Mouse (Mus musculus): Measurements from ENCODE around the gene Mroh2a. TPM values are rescaled to one million over a fixed set of nuclear protein-coding genes. Genes with fewer than 3 reads are reported as not detected.
A peak's percentile ranks its signal among the peaks of the same experiment; 100 is the strongest.

The Mroh2a gene
- polyA plus RNA-seq (2015; fragmentation: Nextera tagmentation; extraction: Ambion mirVana) = 1.6 and 2.2 TPM in 2 replicates

DNA sequence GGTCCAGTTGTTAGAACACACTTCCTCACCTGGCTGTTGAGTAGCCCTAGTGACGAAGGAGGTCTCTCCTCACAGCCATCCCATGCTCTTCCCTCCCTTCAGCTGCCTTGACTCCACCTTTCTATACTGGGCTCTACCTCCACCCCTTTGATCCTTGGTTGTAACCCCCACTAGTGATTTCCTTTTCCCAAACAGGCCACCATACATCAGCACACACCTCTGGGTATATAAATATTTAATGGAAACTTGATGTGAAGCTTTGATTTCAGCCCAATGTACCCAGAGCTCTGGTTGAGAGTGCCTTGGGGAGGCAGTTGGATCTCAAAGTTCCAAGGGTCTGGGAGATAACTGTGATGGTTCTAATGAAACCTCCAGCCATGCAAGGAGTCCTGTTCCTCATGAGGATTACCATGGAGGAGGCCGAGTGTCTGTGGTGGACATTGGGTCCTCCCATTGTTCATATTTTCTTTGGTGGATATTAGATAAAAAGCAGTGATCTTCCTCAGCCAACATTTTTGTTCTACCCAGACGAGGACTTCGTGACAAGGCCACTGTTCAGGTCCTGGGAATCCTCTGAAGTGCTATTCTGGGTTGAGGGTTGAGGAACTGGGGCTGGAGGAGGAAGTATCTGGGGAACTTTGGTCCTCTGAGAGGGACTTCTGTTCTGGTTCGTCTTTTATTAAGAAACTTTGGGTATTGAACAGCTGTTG, at the start of gene Mroh2a:
Gene Mroh2a, plus strand, starts transcription at position 317 of the 710 bp plus-strand sequence.
- Histone ChIP-seq H3K27ac (no peak within 1 kb of the TSS), H3K4me3 (no peak within 1 kb of the TSS), H3K9ac (no peak within 1 kb of the TSS), H3K27me3 (no peaks in the 10 kb centered on the region), H3K36me3 (no peaks in the 10 kb centered on the region), H3K4me1 (no peaks in the 10 kb centered on the region), H3K9me3 (peaks cover 54% of the 10 kb centered on the region), H3K4me2 (no peak within 1 kb of the TSS)
- WGBS = 52% methylated on average over 5 of the region's 5 CpGs
- ATAC-seq (ENCODE audit: insufficient number of reproducible peaks, low FRiP score, low TSS enrichment, low read depth) = no peak

DNA sequence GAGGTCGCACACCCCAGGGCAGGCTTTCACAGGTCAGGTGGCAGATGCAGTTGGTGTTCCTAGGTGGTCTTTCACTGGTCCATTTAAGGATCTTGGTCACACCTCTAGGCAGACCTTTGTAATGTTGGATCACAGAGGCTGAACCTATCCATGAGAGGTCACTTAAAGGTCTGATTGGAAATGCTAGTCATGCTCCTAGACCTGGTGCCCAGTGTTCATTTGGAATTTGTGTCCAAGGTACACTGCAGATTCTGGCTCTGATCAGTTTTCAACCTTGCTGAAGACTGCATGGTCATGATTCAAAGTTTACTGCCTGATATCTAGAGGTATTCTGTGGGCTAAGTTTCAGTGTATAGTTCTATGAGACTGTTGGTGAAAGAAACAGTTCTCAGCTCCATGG, 47.1 kb upstream of the Mroh2a start:
- no peak overlapping the region for H3K4me2 ChIP-seq
- 0 out of 2 replicates have a peak, but pooled peaks cover 3% of the 10 kb centered on the region for H3K9me3 ChIP-seq
- no peaks in the 10 kb centered on the region for H3K36me3 ChIP-seq
- no peaks in the 10 kb centered on the region for H3K4me1 ChIP-seq
- no peak overlapping the region for H3K4me3 ChIP-seq
- H3K9ac ChIP-seq = no peak overlapping the region
- ATAC-seq (ENCODE audit: insufficient number of reproducible peaks, low FRiP score, low TSS enrichment, low read depth) = no peak
- no peaks in the 10 kb centered on the region for H3K27me3 ChIP-seq
- H3K27ac ChIP-seq = no peak overlapping the region
- WGBS = 100% methylated on average over 1 of the region's 1 CpGs

DNA sequence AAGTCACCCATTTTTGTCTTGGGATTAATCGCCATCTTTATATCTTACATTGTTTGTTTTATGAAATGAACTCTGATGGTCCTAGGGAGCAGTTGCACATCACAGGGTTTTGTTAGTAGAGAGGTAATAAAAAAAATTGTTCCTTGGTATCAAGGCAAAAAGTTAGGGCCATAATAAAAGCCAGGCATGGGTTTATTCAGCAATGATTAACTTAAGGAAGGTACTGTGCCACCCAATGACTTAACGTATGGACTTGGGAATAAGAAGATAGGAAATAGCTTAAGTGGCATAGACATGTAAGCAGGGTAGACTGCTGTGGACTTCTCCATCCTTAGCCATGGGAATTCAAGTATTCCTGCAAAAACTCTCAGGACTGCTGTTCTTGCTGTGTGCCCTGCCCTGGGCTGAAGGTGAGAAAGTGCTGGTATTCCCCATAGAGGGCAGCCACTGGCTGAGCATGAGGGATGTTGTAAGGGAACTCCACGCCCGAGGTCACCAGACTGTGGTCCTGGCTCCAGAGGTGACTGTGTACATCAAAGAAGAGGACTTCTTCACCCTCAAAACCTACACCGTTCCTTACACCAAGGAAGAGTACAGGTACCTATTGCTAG, 40.4 kb upstream of the Mroh2a start:
- Histone ChIP-seq H3K4me1 (no peaks in the 10 kb centered on the region), H3K36me3 (no peaks in the 10 kb centered on the region), H3K4me2 (no peak overlapping the region), H3K4me3 (no peak overlapping the region), H3K9ac (no peak overlapping the region), H3K27me3 (no peaks in the 10 kb centered on the region), H3K9me3 (no peaks in the 10 kb centered on the region), H3K27ac (no peak overlapping the region)
- no peak for ATAC-seq (ENCODE audit: insufficient number of reproducible peaks, low FRiP score, low TSS enrichment, low read depth)
- WGBS = 85% methylated on average over 5 of the region's 5 CpGs

DNA sequence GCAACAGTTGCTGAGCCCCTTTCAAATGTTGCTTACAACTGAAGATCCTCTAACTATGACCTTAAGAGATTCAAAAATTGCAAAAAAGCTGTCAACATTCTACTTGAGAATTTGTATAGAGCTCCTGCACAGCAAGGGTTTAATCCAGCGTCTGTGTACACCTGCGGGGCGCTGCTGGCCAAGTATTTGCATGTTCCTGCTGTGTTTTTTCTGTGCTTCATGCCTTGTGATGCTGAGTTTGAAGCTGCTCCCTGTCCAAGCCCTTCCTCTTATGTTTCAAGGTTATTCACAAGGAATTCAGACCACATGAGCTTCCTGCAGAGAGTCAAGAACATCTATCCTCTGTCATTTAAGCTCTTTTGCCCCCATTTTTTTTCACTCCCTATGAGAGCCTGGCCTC, 34.6 kb upstream of the Mroh2a start:
- no peaks in the 10 kb centered on the region for H3K4me1 ChIP-seq
- no peak overlapping the region for H3K27ac ChIP-seq
- no peaks in the 10 kb centered on the region for H3K9me3 ChIP-seq
- no peak for ATAC-seq (ENCODE audit: insufficient number of reproducible peaks, low FRiP score, low TSS enrichment, low read depth)
- 68% methylated on average over 3 of the region's 3 CpGs for WGBS
- H3K4me3 ChIP-seq = no peak overlapping the region
- H3K4me2 ChIP-seq = no peak overlapping the region
- no peak overlapping the region for H3K9ac ChIP-seq
- H3K27me3 ChIP-seq = no peaks in the 10 kb centered on the region
- H3K36me3 ChIP-seq = no peaks in the 10 kb centered on the region

DNA sequence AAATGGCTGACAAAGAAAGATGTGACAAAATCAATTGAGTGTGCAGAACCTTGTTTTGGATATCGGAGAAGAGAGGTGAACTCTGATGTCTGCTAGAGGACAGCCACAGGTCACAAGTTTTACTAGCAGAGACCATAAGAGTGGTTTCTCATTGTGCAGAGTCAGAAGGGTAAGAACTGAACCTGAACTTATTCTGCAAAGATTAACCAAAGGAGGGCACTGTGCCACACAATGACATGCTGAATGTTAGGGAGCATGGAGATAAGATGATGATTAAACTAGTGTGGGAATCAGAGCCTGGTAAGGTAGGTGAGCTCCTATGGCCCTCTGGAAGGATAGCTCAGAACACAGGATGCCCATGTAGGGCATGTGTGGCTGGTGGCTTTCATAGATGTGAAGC, 31.1 kb upstream of the Mroh2a start:
- ATAC-seq (ENCODE audit: insufficient number of reproducible peaks, low FRiP score, low TSS enrichment, low read depth) = no peak
- Histone ChIP-seq H3K4me1 (no peaks in the 10 kb centered on the region), H3K27ac (no peak overlapping the region), H3K9me3 (no peaks in the 10 kb centered on the region), H3K27me3 (no peaks in the 10 kb centered on the region), H3K4me3 (no peak overlapping the region), H3K9ac (no peak overlapping the region), H3K36me3 (no peaks in the 10 kb centered on the region), H3K4me2 (no peak overlapping the region)
- 88% methylated on average over 1 of the region's 1 CpGs for WGBS

DNA sequence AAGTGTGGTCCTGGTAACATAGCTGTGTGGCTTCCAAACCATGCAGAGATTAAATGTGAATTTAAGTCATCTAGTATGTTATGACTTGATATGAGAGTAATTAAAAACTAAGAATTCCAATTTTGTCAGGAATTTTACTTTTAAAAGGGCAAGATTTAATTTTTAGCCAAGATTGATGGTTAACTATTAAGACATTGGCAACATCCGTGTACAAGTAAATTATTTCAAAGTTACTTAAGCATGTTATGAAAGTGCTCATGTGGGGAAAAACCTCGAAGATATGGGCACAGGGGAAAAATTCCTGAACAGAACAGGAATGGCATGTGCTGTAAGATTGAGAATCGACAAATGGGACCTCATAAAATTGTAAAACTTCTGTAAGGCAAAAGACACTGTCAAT, 29.3 kb upstream of the Mroh2a start:
- 70% methylated on average over 3 of the region's 3 CpGs for WGBS
- no peaks in the 10 kb centered on the region for H3K36me3 ChIP-seq

DNA sequence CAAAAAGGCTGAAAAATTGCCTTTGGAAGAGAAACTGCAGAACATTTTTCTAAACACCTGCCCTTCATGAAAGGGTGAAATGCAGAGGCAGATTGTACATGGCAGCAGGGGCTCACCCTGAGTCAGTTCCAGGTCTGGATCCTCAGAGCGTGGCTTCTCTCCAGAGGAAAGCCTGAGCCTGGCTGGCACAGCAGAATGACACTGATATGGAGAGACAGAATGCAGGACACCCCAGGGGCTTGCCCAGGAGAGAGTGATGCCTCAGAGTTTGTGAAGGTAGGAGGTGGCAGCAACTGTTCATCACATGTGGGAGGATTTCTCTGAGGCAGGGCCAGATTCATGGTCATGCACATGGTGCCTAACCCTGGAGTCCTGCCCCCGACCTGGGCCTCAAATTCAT, 26.8 kb upstream of the Mroh2a start:
- Histone ChIP-seq H3K4me3 (no peak overlapping the region), H3K4me2 (no peak overlapping the region), H3K27ac (no peak overlapping the region), H3K9me3 (no peaks in the 10 kb centered on the region), H3K4me1 (0 out of 2 replicates have a peak, but pooled peaks cover under 1% of the 10 kb centered on the region), H3K9ac (no peak overlapping the region), H3K36me3 (no peaks in the 10 kb centered on the region), H3K27me3 (no peaks in the 10 kb centered on the region)
- no peak for ATAC-seq (ENCODE audit: insufficient number of reproducible peaks, low FRiP score, low TSS enrichment, low read depth)
- 74% methylated on average over 2 of the region's 2 CpGs for WGBS

More for the DNA sequence above, 29.3 kb upstream of the Mroh2a start:
- Histone ChIP-seq H3K9me3 (no peaks in the 10 kb centered on the region), H3K27ac (no peak overlapping the region), H3K4me3 (no peak overlapping the region), H3K4me1 (no peaks in the 10 kb centered on the region), H3K27me3 (no peaks in the 10 kb centered on the region), H3K9ac (no peak overlapping the region), H3K4me2 (no peak overlapping the region)
- ATAC-seq (ENCODE audit: insufficient number of reproducible peaks, low FRiP score, low TSS enrichment, low read depth) = no peak

DNA sequence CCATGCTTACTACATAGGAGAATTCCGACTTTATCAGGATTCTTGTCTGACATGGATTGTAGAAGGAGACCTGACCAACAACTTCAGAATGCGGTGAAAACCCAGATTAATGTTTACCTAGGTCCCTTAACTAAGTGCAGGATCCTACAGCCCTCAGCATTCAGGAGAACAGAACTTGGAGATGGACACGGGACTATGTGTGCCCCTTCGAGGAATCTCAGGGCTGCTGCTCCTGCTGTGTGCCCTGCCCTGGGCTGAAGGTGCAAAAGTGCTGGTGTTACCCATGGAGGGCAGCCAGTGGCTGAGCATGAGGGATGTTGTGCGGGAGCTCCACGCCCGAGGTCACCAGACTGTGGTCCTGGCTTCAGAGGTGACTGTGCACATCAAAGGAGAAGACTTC, 26.3 kb upstream of the Mroh2a start, which contains the start of gene Ugt1a2:
Gene Ugt1a2, plus strand, starts transcription at position 146 of the 400 bp plus-strand sequence.
- H3K27me3 ChIP-seq = no peaks in the 10 kb centered on the region
- no peak for ATAC-seq (ENCODE audit: insufficient number of reproducible peaks, low FRiP score, low TSS enrichment, low read depth)
- peaks cover 4% of the 10 kb centered on the region for H3K4me1 ChIP-seq
- H3K36me3 ChIP-seq = no peaks in the 10 kb centered on the region
- no peak within 1 kb of the TSS for H3K4me3 ChIP-seq
- H3K9me3 ChIP-seq = no peaks in the 10 kb centered on the region
- no peak within 1 kb of the TSS for H3K27ac ChIP-seq
- WGBS = 77% methylated on average over 7 of the region's 7 CpGs
- no peak within 1 kb of the TSS for H3K4me2 ChIP-seq
- no peak within 1 kb of the TSS for H3K9ac ChIP-seq

DNA sequence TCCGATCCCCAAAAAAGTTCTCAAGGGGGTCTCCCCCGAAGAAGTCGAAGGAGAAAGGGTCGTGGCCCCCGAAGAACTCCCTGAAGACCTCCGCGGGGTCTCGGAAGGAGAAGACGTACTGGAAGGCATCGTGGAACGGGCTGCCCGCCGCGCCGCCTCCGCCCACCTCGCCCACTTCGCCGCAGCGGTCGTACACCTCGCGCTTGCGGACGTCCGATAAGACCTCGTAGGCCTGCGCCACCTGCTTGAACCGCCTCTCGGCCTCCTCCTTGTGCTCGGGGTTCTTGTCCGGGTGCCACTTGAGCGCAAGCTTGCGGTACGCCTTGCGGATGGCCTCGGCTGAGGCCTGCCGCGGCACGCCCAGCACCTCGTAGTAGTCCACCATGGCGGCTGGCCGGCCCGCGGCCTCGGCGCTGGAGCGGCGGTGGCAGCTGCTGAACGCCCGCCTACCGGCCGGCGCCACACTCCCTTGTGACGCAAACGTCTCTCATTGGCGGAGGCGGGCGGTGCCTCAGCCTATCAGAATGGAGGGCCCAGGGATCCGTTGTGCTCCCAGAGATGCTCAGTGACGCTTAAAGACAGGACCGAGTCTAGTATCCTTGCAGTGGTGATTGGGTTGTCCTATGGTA, 21.4 kb upstream of the Mroh2a start, which contains the start of gene Dnajb3:
Gene Dnajb3, minus strand, starts transcription at position 489 of the 629 bp plus-strand sequence.
- Histone ChIP-seq H3K9me3 (no peaks in the 10 kb centered on the region), H3K4me1 (peaks cover 10% of the 10 kb centered on the region), H3K27ac (no peak within 1 kb of the TSS), H3K4me3 (peak within 1 kb of the TSS; percentile 54), H3K9ac (peak within 1 kb of the TSS; percentile 54), H3K27me3 (no peaks in the 10 kb centered on the region), H3K4me2 (peak within 1 kb of the TSS; percentile 87), H3K36me3 (no peaks in the 10 kb centered on the region)
- 6% methylated on average over 62 of the region's 62 CpGs for WGBS
- peak; percentile 92 for ATAC-seq (ENCODE audit: insufficient number of reproducible peaks, low FRiP score, low TSS enrichment, low read depth)

DNA sequence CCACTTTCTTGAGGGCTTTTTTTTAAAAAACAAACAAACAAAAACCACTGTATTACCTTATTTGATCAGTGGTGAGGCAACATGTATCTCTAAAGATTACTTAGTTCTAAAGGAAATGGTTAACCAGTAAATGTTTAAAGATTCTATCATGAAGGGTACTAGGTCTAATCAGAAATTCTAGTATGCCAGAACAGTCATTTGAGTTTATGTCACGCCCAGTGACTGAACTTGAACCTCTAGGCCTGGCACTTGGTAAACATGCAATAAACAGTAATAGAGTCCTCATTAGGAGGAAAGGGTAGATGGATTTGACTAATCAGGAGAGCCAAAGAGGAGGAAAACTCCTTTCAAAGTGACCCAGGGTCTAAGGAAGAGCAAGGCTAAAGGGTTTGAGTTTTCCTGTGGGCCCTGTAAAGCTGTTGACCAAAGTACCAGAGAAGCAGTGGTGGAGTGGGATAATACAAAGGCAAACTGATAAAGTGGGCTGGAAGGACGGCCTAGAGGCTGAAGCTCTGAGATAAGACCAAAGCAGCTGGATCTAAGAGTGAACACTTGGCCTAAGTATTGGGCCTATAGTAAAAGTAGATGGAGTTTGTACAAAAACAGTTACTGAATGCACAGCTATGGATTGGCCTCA, 19.8 kb upstream of the Mroh2a start:
- WGBS = 73% methylated on average over 2 of the region's 2 CpGs
- ATAC-seq (ENCODE audit: insufficient number of reproducible peaks, low FRiP score, low TSS enrichment, low read depth) = no peak

DNA sequence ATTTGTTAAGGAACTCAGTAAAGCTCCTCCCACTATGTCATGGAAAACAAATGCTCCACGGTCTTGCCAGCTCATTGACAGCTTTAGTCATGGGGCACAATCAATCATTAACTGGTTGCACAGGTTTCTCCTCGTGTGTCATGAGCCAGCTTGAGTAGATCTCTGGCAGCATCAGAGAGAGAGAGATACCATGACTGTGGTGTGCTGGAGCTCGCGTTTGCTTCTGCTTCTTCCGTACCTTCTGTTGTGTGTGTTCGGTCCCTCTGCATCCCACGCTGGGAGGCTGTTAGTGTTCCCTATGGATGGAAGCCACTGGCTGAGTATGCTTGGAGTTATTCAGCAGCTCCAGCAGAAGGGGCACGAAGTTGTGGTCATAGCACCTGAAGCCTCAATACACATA, 15.0 kb upstream of the Mroh2a start, which contains the start of gene Ugt1a1:
Gene Ugt1a1, plus strand, starts transcription at position 148 of the 400 bp plus-strand sequence.
- H3K36me3 ChIP-seq = no peaks in the 10 kb centered on the region

More for the DNA sequence above, 19.8 kb upstream of the Mroh2a start:
- no peaks in the 10 kb centered on the region for H3K36me3 ChIP-seq
- peaks cover 7% of the 10 kb centered on the region for H3K9me3 ChIP-seq
- H3K4me3 ChIP-seq = no peak overlapping the region
- no peak overlapping the region for H3K4me2 ChIP-seq
- peaks cover 10% of the 10 kb centered on the region for H3K4me1 ChIP-seq
- no peak overlapping the region for H3K9ac ChIP-seq
- H3K27ac ChIP-seq = no peak overlapping the region
- H3K27me3 ChIP-seq = no peaks in the 10 kb centered on the region

More for the DNA sequence above, 15.0 kb upstream of the Mroh2a start, which contains the start of gene Ugt1a1:
- no peak within 1 kb of the TSS for H3K4me3 ChIP-seq
- ATAC-seq (ENCODE audit: insufficient number of reproducible peaks, low FRiP score, low TSS enrichment, low read depth) = no peak
- no peaks in the 10 kb centered on the region for H3K27me3 ChIP-seq
- no peak within 1 kb of the TSS for H3K27ac ChIP-seq
- H3K9me3 ChIP-seq = peaks cover 44% of the 10 kb centered on the region
- H3K4me2 ChIP-seq = no peak within 1 kb of the TSS
- WGBS = 66% methylated on average over 8 of the region's 8 CpGs
- H3K4me1 ChIP-seq = no peaks in the 10 kb centered on the region
- no peak within 1 kb of the TSS for H3K9ac ChIP-seq
